Mouse (Mus musculus): ENCODE results near the gene Wnk1.
A peak's percentile ranks its signal among the peaks of the same experiment; 100 is the strongest.

The Wnk1 gene

GRCm38 (mm10) chr6:119905461-119905860 lies 133.0 kb downstream of the Wnk1 start:
- no peak for DNase-seq (ENCODE audit: low read depth, low spot score)

DNA sequence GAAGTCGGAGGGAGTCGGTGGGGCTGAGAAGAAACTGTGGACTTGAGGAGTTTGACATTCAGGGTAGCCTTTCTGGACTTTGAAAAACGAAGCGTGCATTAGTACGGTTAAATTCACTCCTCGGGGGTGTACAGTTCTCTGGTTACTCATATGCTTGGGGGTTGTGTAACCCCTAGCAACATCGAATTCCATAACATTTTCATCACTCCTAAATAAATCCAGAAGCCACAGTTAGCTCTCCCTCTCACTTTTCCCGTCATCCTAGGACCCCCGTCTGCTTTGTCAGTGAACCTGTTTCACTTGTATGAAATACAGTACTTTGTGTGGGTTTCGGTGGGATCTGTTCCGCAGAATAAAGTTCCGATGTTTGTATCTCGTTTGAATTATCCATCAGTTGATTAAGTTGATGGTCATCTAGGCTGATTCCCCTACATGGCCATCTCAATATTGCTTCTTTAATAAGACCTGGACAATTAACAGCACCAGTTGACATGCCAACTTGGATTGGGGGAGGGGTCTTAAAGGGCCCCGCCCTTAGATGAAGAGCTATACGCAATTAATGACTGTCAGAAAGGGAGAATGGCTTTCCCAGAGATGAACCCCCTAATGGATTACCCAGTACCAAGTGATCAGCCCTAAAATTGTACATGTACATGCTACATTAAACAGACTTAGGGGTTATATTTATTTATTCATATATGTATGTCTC lies 135.2 kb downstream of the Wnk1 start:
- DNase-seq (ENCODE audit: low read depth, low spot score), result no peak

GRCm38 (mm10) chr6:119902204-119903080 lies 136.0 kb downstream of the Wnk1 start, which contains the start of gene Rad52:
TSS of gene Rad52 (plus strand) at chr6:119902698.
- peak; percentile 96 for DNase-seq (ENCODE audit: low read depth, low spot score)

- DNase-seq (ENCODE audit: low read depth, low spot score), result no peak
Observed at GRCm38 (mm10) chr6:119892711-119893110, 145.8 kb downstream of the Wnk1 start.

DNA sequence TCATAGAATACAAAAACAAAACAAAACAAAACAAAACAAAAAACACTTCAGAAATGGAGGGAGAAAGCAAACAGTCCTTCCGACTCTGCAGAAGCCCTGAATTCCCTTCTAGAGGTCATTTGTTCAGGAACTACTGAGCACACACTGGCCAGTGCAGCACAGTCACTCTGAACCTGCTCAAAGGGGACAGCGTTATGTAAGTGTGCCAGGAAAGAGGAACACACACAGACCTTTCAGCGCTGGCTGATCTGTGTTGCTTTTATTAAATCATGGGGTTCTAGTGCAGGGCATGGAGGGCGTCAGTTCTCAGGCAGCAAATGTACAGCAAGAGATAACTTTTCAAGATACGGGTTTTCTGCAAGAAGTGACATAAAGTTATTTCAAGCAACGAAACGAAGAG lies 155.3 kb downstream of the Wnk1 start:
- no peak for DNase-seq (ENCODE audit: low read depth, low spot score)

Measured in ZHBTc4 (cell line).